Mouse (Mus musculus) liver, embryonic 14.5 days (tissue): ENCODE data around the gene Rhoa. TPM values are rescaled to one million over a fixed set of nuclear protein-coding genes. Genes with fewer than 3 reads are reported as not detected.

Source experiments
- ATAC-seq: fragments of 200-750 bp; cut with Nextera tagmentation; 2 replicates; pipeline ENCODE4 v1.8.0; 2017; ENCODE audit warnings: moderate number of reproducible peaks, mild to moderate bottlenecking, moderate library complexity; ENCODE audit not compliant: insufficient read depth
- DNase-seq, 3 experiments: peaks; one replicate each; pipeline ENCODE4 v3.0.0-alpha.2; 2012 to 2013; ENCODE audit warnings: low read depth in 3 of 3, low spot score in 3 of 3
- H3K27ac ChIP-seq: fragments of 300-500 bp; sonication (generic); 2 replicates; pipeline ENCODE4 v1.5.1; 2014; ENCODE audit warnings: moderate library complexity, mild to moderate bottlenecking, control low read depth, inconsistent platforms
- H3K27me3 ChIP-seq: fragments of 300-500 bp; sonication (generic); 2 replicates; pipeline ENCODE4 v1.6.1; 2014; ENCODE audit warnings: mild to moderate bottlenecking, low read length, moderate library complexity; ENCODE audit not compliant: control insufficient read depth, insufficient read depth
- H3K36me3 ChIP-seq: fragments of 300-500 bp; sonication (generic); replicated peaks from 2 replicates; pipeline ENCODE4 v1.6.1; 2014; ENCODE audit warnings: low read depth; ENCODE audit not compliant: control insufficient read depth, insufficient read depth
- H3K4me1 ChIP-seq, 2 experiments: fragments of 200-500 bp in 1 of 2; fragments of 300-500 bp in 1 of 2; sonication (generic) in 1 of 2; replicated peaks; 2 replicates each; pipeline ENCODE4 v1.6.1; 2012 to 2014; ENCODE audit warnings: antibody characterized with exemption in 1 of 2, inconsistent platforms in 1 of 2, low read length in 1 of 2; ENCODE audit not compliant: control insufficient read depth in 2 of 2, insufficient read depth in 2 of 2
- H3K4me2 ChIP-seq: fragments of 300-500 bp; sonication (generic); 2 replicates; pipeline ENCODE4 v1.6.1; 2014; ENCODE audit warnings: low read depth, mild to moderate bottlenecking, control low read depth, moderate library complexity
- H3K4me3 ChIP-seq, 2 experiments: fragments of 200-500 bp in 1 of 2; fragments of 300-500 bp in 1 of 2; sonication (generic) in 1 of 2; 2 replicates each; pipeline ENCODE4 v1.5.1; 2012 to 2014; ENCODE audit warnings: low read depth in 2 of 2, low read length in 2 of 2, mild to moderate bottlenecking in 2 of 2, control low read depth in 1 of 2, inconsistent platforms in 1 of 2, moderate library complexity in 1 of 2; ENCODE audit not compliant: insufficient read depth in 1 of 2
- H3K9ac ChIP-seq: fragments of 300-500 bp; sonication (generic); replicated peaks from 2 replicates; pipeline ENCODE4 v1.6.1; 2014; ENCODE audit warnings: mild to moderate bottlenecking, control low read depth, moderate library complexity
- H3K9me3 ChIP-seq: fragments of 300-500 bp; sonication (generic); 2 replicates; pipeline ENCODE4 v1.6.1; 2016; ENCODE audit warnings: low read length, mixed read lengths; ENCODE audit not compliant: control insufficient read depth
- CTCF ChIP-seq: IDR thresholded peaks from 2 replicates; pipeline ENCODE4 v1.5.1; 2016; ENCODE audit warnings: antibody characterized with exemption, low read depth, control low read depth
- EP300 ChIP-seq: IDR thresholded peaks from 2 replicates; pipeline ENCODE4 v1.6.1; 2016; ENCODE audit warnings: antibody characterized with exemption, low read depth
- WGBS: fragments of 180-500 bp; shearing (Covaris S2); extraction: QIAGEN DNeasy Blood & Tissue Kit; methylation state at CpG from one replicate; pipeline ENCODE4 v1.1.7; 2014; ENCODE audit not compliant: insufficient replicate concordance; 5-methylcytosine and 5-hydroxymethylcytosine counted together
- polyA plus RNA-seq, 2 experiments: library from polyadenylated mRNA; depleted of rRNA in 1 of 2; stranded (reverse) in 1 of 2; unstranded in 1 of 2; fragments of >200 nt; fragmentation: Nextera tagmentation in 1 of 2; extraction: Ambion mirVana in 1 of 2; gene quantifications; 2 replicates each; pipeline versions ENCODE4 v1.2.1 to v1.2.3; 2012 to 2014

The Rhoa gene
- polyA plus RNA-seq, 2 experiments: 76.4 to 130 TPM

DNA sequence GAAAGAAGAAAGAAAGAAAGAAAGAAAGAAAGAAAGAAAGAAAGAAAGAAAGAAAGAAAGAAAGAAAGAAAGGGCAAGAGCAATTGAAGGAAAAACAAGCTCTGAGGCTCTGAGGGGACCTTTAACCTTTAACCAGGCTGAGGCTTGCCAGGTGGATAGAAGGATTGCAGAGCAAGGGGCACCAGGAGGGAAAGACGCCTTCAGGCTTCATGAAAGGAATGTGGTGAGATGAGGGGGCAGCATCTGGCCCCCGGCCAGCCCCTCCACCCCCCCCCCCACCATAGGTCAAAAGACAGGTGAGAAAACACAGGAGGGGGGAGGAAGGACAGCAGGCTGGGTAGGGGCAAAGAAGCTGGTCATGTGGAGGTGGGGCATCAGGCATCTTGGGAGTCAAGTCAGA lies 34.0 kb upstream of the Rhoa start:
- H3K27ac ChIP-seq: no peak overlapping the region
- no peaks in the 10 kb centered on the region for H3K27me3 ChIP-seq
- no peak for ATAC-seq
- no peaks in the 10 kb centered on the region for H3K9me3 ChIP-seq
- TF ChIP-seq EP300 (no peak), CTCF (no peak)
- H3K36me3 ChIP-seq: no peaks in the 10 kb centered on the region
- H3K4me3 ChIP-seq: no peak overlapping the region
- DNase-seq: no peak
- peaks cover 0 to 7% of the 10 kb centered on the region in 2 experiments; a peak in 2 of 4 replicates for H3K4me1 ChIP-seq
- no peak overlapping the region for H3K4me2 ChIP-seq
- 24% methylated on average over 2 of the region's 2 CpGs for WGBS
- H3K9ac ChIP-seq: no peak overlapping the region

DNA sequence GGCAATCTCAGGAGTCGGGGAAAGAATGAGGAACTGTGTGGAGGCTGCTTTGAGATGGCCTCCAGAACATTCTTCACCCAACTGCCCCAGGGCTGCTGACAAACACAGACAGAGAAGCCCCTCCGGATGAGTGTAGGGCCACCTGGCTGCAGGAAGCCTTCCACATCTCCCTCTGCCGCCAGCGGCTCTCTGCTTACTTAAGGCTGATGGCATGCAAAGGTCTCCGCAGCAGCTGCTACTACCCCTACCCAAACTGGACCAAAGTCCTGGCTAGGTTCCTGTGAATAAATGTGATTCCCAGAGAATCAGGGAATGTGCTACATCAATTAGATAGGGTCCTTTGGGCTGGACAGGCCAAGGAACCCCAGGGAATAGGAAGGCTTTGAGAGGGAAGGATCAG lies 33.2 kb upstream of the Rhoa start:
- H3K27me3 ChIP-seq: no peaks in the 10 kb centered on the region
- DNase-seq (no peak), ATAC-seq (no peak)
- H3K4me1 ChIP-seq: peaks cover 0 to 7% of the 10 kb centered on the region in 2 experiments; a peak in 2 of 4 replicates
- no peaks in the 10 kb centered on the region for H3K9me3 ChIP-seq
- TF ChIP-seq CTCF (no peak), EP300 (no peak)
- H3K9ac ChIP-seq: no peak overlapping the region
- H3K27ac ChIP-seq: no peak overlapping the region
- no peak overlapping the region for H3K4me2 ChIP-seq
- H3K4me3 ChIP-seq: no peak overlapping the region
- H3K36me3 ChIP-seq: no peaks in the 10 kb centered on the region
- 42% methylated on average over 5 of the region's 5 CpGs for WGBS

DNA sequence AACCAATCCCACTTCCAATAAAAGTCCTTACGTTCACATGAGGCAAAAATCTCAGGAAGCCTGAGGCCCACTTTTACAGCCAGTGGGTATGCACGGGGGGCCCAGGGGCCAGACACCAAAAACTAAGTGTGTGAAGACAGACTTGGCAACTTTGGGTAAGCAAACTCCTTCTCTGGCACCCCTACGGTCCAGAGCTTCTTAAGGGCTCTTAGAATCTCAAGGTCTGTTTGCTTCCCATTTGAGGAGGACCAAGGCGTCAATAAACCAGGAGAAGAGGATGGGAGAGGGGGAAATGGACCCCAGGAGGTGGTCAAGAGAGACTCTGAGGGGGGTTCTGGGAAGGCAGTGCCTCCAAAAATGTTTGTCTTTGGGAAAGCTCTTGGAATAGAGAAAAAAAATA lies 32.4 kb upstream of the Rhoa start:
- Histone ChIP-seq H3K4me2 (no peak overlapping the region), H3K27ac (no peak overlapping the region), H3K4me1 (peaks cover 0 to 7% of the 10 kb centered on the region in 2 experiments; a peak in 2 of 4 replicates), H3K9me3 (no peaks in the 10 kb centered on the region), H3K36me3 (no peaks in the 10 kb centered on the region), H3K9ac (no peak overlapping the region), H3K27me3 (no peaks in the 10 kb centered on the region), H3K4me3 (no peak overlapping the region)
- DNase-seq (no peak), ATAC-seq (no peak)
- 61% methylated on average over 4 of the region's 4 CpGs for WGBS
- TF ChIP-seq EP300: no peak
- no peak for TF ChIP-seq CTCF

- DNase-seq (no peak), ATAC-seq (no peak)
- 57% methylated on average over 5 of the region's 5 CpGs for WGBS
- Histone ChIP-seq H3K4me3 (no peak overlapping the region), H3K27me3 (no peaks in the 10 kb centered on the region), H3K36me3 (no peaks in the 10 kb centered on the region), H3K4me2 (no peak overlapping the region), H3K9me3 (no peaks in the 10 kb centered on the region), H3K9ac (no peak overlapping the region), H3K27ac (no peak overlapping the region), H3K4me1 (peaks cover 0 to 7% of the 10 kb centered on the region in 2 experiments; a peak in 2 of 4 replicates)
- TF ChIP-seq CTCF (no peak), EP300 (no peak)
Measured at GRCm38 (mm10) chr9:108274476-108275330, 31.2 kb upstream of the Rhoa start.

- Histone ChIP-seq H3K9ac (no peak overlapping the region), H3K4me3 (no peak overlapping the region), H3K4me1 (peaks cover 0 to 7% of the 10 kb centered on the region in 2 experiments; a peak in 2 of 4 replicates), H3K4me2 (no peak overlapping the region), H3K27ac (no peak overlapping the region), H3K36me3 (no peaks in the 10 kb centered on the region), H3K9me3 (no peaks in the 10 kb centered on the region), H3K27me3 (no peaks in the 10 kb centered on the region)
- no peak for DNase-seq
- 36% methylated on average over 6 of the region's 6 CpGs for WGBS
- no peak for ATAC-seq
- TF ChIP-seq EP300 (no peak), CTCF (no peak)
Measured at GRCm38 (mm10) chr9:108275331-108275659, 30.6 kb upstream of the Rhoa start.
